Mouse (Mus musculus) testis, adult 2 months (tissue): ENCODE measurements around the gene Tmem236.

ENCODE experiments used
- CTCF ChIP-seq: fragments of 200-500 bp; IDR thresholded peaks from 2 replicates; pipeline ENCODE4 v1.5.1; 2012; ENCODE audit warnings: low read depth, mild to moderate bottlenecking, inconsistent platforms, low read length, moderate library complexity; ENCODE audit not compliant: control insufficient read depth, insufficient read depth, insufficient replicate concordance
- POLR2A ChIP-seq: fragments of 200-500 bp; IDR thresholded peaks from 2 replicates; pipeline ENCODE4 v1.6.1; 2012; ENCODE audit warnings: low read depth, mild to moderate bottlenecking, inconsistent platforms, low read length, moderate library complexity; ENCODE audit not compliant: control insufficient read depth

- no peak for TF ChIP-seq CTCF
- TF ChIP-seq POLR2A: no peak
These were observed 34.7 kb upstream of the Tmem236 start for GRCm38 (mm10) chr2:14139590-14139989.
